ENCODE assay signal across 5 mouse cellular contexts in genomic region chr15:90431048-90431447, GRCm38 (mm10).
DNase-seq lines count a peak whose midpoint lies in the region; TF ChIP-seq lines count a peak whose summit lies in the region.
"Not testable (repeated sequence)": the region's sequence is repeated elsewhere in the genome, so short reads cannot be mapped to it uniquely, and the experiment has no call there.

No protein-coding gene starts in this region.

- TF ChIP-seq CTCF in C2C12 (IDR thresholded peaks at IDR 0.05; ENCODE audit: control insufficient read depth, insufficient read depth, insufficient read length); embryonic fibroblast, embryonic 13.5 days (IDR thresholded peaks at IDR 0.05; ENCODE audit: borderline replicate concordance, insufficient read depth, low read length): not testable (repeated sequence)

- TF ChIP-seq POLR2A in embryonic fibroblast, embryonic 13.5 days (IDR thresholded peaks at IDR 0.05; ENCODE audit: low read depth, low read length): not testable (repeated sequence)

- H3ac ChIP-seq in C2C12 (ENCODE audit: control insufficient read depth, insufficient read length, low read depth): not testable (repeated sequence)

- DNase-seq in 3134 (ENCODE audit: extremely low read depth, insufficient read length, low spot score): peak; percentile 54
- peak; percentile 18 for DNase-seq in NIH3T3 (ENCODE audit: low read depth)
- peak; percentile 34 for DNase-seq in heart, adult 11 months

- H3K79me2 ChIP-seq in C2C12 (ENCODE audit: control insufficient read depth, insufficient read depth): not testable (repeated sequence)

- not testable (repeated sequence) for H3K4me3 ChIP-seq in C2C12 (ENCODE audit: insufficient read depth, poor library complexity, severe bottlenecking); embryonic fibroblast, embryonic 13.5 days (ENCODE audit: insufficient read depth, low read length)

- not testable (repeated sequence) for H3K36me3 ChIP-seq in C2C12 (ENCODE audit: control insufficient read depth, insufficient read depth)

- H3K27ac ChIP-seq in embryonic fibroblast, embryonic 13.5 days (ENCODE audit: insufficient read depth, low read length): peak overlapping the region; percentile 86

- H3K27me3 ChIP-seq in C2C12 (ENCODE audit: control insufficient read depth, insufficient read depth, insufficient read length): not testable (repeated sequence)

- not testable (repeated sequence) for H3K4me1 ChIP-seq in embryonic fibroblast, embryonic 13.5 days (ENCODE audit: control insufficient read depth, insufficient read depth, low read length)

- H3K79me3 ChIP-seq in C2C12 (ENCODE audit: low read depth): not testable (repeated sequence)

TF ChIP-seq in C2C12, 6 proteins besides CTCF, POLR2A, EP300 and RAD21:
- TF ChIP-seq CEBPB (IDR thresholded peaks at IDR 0.05; ENCODE audit: low read depth): peak; percentile 22
- peak; percentile 56 for TF ChIP-seq MYOD1 (IDR thresholded peaks at IDR 0.05; ENCODE audit: control insufficient read depth, insufficient read length, low read depth)
- TF ChIP-seq FOSL1 (IDR thresholded peaks at IDR 0.05; ENCODE audit: insufficient read depth, low read length, poor library complexity, severe bottlenecking): peak; percentile 92
